Mouse (Mus musculus) lung, adult 2 months (tissue): ENCODE measurements at regions not wholly inside any gene's neighbourhood (a gene's known extent, or its start where the extent isn't known, plus 50 kb on each side); places are given as distances from the start of the nearest gene placed in this dataset.
A peak's percentile ranks its signal among the peaks of the same experiment; 100 is the strongest.

Source experiments
- DNase-seq: peaks from one replicate; pipeline ENCODE4 v3.0.0; 2022
- H3K4me1 ChIP-seq: fragments of 200-500 bp; 2 replicates; pipeline ENCODE4 v1.6.1; 2011; ENCODE audit warnings: low read length; ENCODE audit not compliant: control insufficient read depth, insufficient read depth
- H3K4me3 ChIP-seq: fragments of 200-500 bp; replicated peaks from 2 replicates; pipeline ENCODE3; 2011; ENCODE audit warnings: low read depth, mild to moderate bottlenecking, control low read depth, low read length; ENCODE audit errors: extremely low read depth
- CTCF ChIP-seq: fragments of 200-500 bp; IDR thresholded peaks from 2 replicates; pipeline ENCODE4 v1.5.1; 2011; ENCODE audit warnings: mild to moderate bottlenecking, low read length, control low read depth; ENCODE audit not compliant: insufficient read depth
- POLR2A ChIP-seq: fragments of 200-500 bp; IDR thresholded peaks from 2 replicates; pipeline ENCODE4 v1.6.1; 2011; ENCODE audit warnings: low read depth, mild to moderate bottlenecking, control low read depth, low read length, borderline replicate concordance; ENCODE audit errors: extremely low read depth
- WGBS: fragments of 180-500 bp; shearing (Covaris S2); methylation state at CpG from one replicate; pipeline ENCODE4 v1.1.7; 2018; 5-methylcytosine and 5-hydroxymethylcytosine counted together

- no peak for DNase-seq
- no peak for TF ChIP-seq CTCF
- no peak for TF ChIP-seq POLR2A
- WGBS: 71% methylated on average over 4 of the region's 4 CpGs
Observed at GRCm38 (mm10) chr10:111587891-111588611, 82.0 kb downstream of the Phlda1 start.

GRCm38 (mm10) chr10:111589186-111589585 is 83.1 kb downstream of the Phlda1 start:
- 75% methylated on average over 3 of the region's 3 CpGs for WGBS
- TF ChIP-seq CTCF (no peak), POLR2A (no peak)

More at GRCm38 (mm10) chr10:111587891-111588611, 82.0 kb downstream of the Phlda1 start:
- 0 out of 2 replicates have a peak, but pooled peaks cover 2% of the 10 kb centered on the region for H3K4me1 ChIP-seq
- H3K4me3 ChIP-seq: no peak overlapping the region

GRCm38 (mm10) chr10:111592416-111593149 is 86.5 kb downstream of the Phlda1 start:
- DNase-seq: no peak
- H3K4me3 ChIP-seq: no peak overlapping the region
- TF ChIP-seq POLR2A: no peak
- TF ChIP-seq CTCF: no peak
- WGBS: 74% methylated on average over 2 of the region's 2 CpGs
- no peaks in the 10 kb centered on the region for H3K4me1 ChIP-seq

More at GRCm38 (mm10) chr10:111589186-111589585, 83.1 kb downstream of the Phlda1 start:
- no peaks in the 10 kb centered on the region for H3K4me1 ChIP-seq
- no peak overlapping the region for H3K4me3 ChIP-seq
- no peak for DNase-seq

GRCm38 (mm10) chr10:111593280-111593679 is 87.2 kb downstream of the Phlda1 start:
- Histone ChIP-seq H3K4me1 (no peaks in the 10 kb centered on the region), H3K4me3 (no peak overlapping the region)
- no peak for TF ChIP-seq CTCF
- TF ChIP-seq POLR2A: no peak
- 95% methylated on average over 2 of the region's 2 CpGs for WGBS
- DNase-seq: no peak

- no peaks in the 10 kb centered on the region for H3K4me1 ChIP-seq
- WGBS: 75% methylated on average over 11 of the region's 11 CpGs
- DNase-seq: no peak
- no peak for TF ChIP-seq CTCF
- no peak for TF ChIP-seq POLR2A
- no peak overlapping the region for H3K4me3 ChIP-seq
Observed at GRCm38 (mm10) chr10:111594171-111594570, 88.1 kb downstream of the Phlda1 start.

- TF ChIP-seq CTCF (no peak), POLR2A (no peak)
- 35% methylated on average over 10 of the region's 10 CpGs for WGBS
- H3K4me1 ChIP-seq: no peaks in the 10 kb centered on the region
- H3K4me3 ChIP-seq: peak overlapping the region; percentile 20
- no peak for DNase-seq
Observed at GRCm38 (mm10) chr10:111594651-111595050, 88.6 kb downstream of the Phlda1 start.

- WGBS: 51% methylated on average over 8 of the region's 8 CpGs
- H3K4me3 ChIP-seq: no peak overlapping the region
- TF ChIP-seq CTCF (no peak), POLR2A (no peak)
Observed at GRCm38 (mm10) chr10:111595513-111595995, 89.5 kb downstream of the Phlda1 start.

GRCm38 (mm10) chr10:111598650-111599049 is 92.6 kb downstream of the Phlda1 start:
- H3K4me3 ChIP-seq: no peak overlapping the region
- no peak for DNase-seq
- WGBS: 92% methylated on average over 5 of the region's 5 CpGs
- H3K4me1 ChIP-seq: peaks cover 11% of the 10 kb centered on the region
- TF ChIP-seq CTCF: no peak
- no peak for TF ChIP-seq POLR2A

More at GRCm38 (mm10) chr10:111595513-111595995, 89.5 kb downstream of the Phlda1 start:
- H3K4me1 ChIP-seq: peaks cover 6% of the 10 kb centered on the region
- DNase-seq: no peak

- H3K4me3 ChIP-seq: no peak overlapping the region
- 61% methylated on average over 10 of the region's 10 CpGs for WGBS
- TF ChIP-seq POLR2A (no peak), CTCF (no peak)
- DNase-seq: no peak
- peaks cover 11% of the 10 kb centered on the region for H3K4me1 ChIP-seq
Observed at GRCm38 (mm10) chr10:111599297-111600250, 93.5 kb downstream of the Phlda1 start.
